Mouse (Mus musculus) C2C12 (cell line): ENCODE measurements around the gene Pik3c2a.

Experiments used
- CEBPB ChIP-seq: IDR thresholded peaks from one replicate; pipeline ENCODE4 v1.6.1; 2011; ENCODE audit warnings: low read depth, mild to moderate bottlenecking, control low read depth, moderate library complexity
- CTCF ChIP-seq: IDR thresholded peaks from one replicate; pipeline ENCODE4 v1.5.1; 2011; ENCODE audit not compliant: control insufficient read depth, insufficient read depth, insufficient read length
- FOSL1 ChIP-seq: IDR thresholded peaks from one replicate; pipeline ENCODE4 v1.8.0; 2011; ENCODE audit warnings: mild to moderate bottlenecking, low read length; ENCODE audit not compliant: poor library complexity, insufficient read depth, severe bottlenecking
- MAX ChIP-seq: IDR thresholded peaks from one replicate; pipeline ENCODE4 v1.6.1; 2011; ENCODE audit warnings: mild to moderate bottlenecking, control low read depth
- MYOD1 ChIP-seq: IDR thresholded peaks from one replicate; pipeline ENCODE4 v1.6.1; 2011; ENCODE audit warnings: low read depth; ENCODE audit not compliant: control insufficient read depth, insufficient read length
- MYOG ChIP-seq: IDR thresholded peaks from one replicate; pipeline ENCODE4 v1.6.1; 2011; ENCODE audit not compliant: control insufficient read depth, insufficient read length; ENCODE audit errors: extremely low read depth
- USF1 ChIP-seq: IDR thresholded peaks from one replicate; pipeline ENCODE4 v1.6.1; 2011; ENCODE audit warnings: low read depth, mild to moderate bottlenecking, control low read depth, moderate library complexity

DNA sequence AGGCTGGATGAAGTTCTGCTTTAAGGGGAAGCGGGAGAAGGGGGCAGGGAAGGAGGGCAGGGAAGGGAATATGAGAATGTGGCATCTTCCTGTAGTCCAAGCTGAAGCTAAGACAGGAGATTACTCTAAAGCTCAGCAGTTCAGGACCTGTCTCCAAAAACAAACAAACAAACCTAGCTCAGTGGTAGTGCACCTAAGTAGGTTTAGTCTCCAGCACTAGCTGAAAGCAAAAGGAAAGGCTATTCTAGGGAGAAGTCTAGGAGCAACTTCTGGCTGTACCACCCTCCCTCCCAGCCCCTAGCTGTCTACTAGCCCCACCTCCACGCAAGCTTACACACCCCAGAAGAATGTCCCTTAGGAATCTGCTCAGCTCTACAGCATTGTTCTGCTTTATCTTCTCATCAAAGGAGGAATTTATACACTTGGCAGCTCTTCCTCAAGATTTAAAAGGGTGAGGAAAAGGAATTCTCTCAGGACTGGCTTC, 1.1 kb upstream of the Pik3c2a start:
- TF ChIP-seq CEBPB (no peak), CTCF (no peak), MYOD1 (no peak), MAX (no peak), USF1 (no peak), MYOG (no peak), FOSL1 (no peak)
